Mouse (Mus musculus) testis, adult 2 months (tissue): ENCODE measurements at regions not wholly inside any gene's neighbourhood (a gene's known extent, or its start where the extent isn't known, plus 50 kb on each side); places are given as distances from the start of the nearest gene placed in this dataset.

Source experiments
- H3K27ac ChIP-seq: fragments of 200-500 bp; 2 replicates; pipeline ENCODE4 v1.5.1; 2012; ENCODE audit warnings: low read depth, low read length; ENCODE audit not compliant: control insufficient read depth, insufficient read depth
- H3K27me3 ChIP-seq: fragments of 200-500 bp; 2 replicates; pipeline ENCODE4 v1.6.1; 2012; ENCODE audit warnings: mild to moderate bottlenecking, low read length, moderate library complexity; ENCODE audit not compliant: control insufficient read depth, insufficient read depth
- H3K36me3 ChIP-seq: fragments of 200-500 bp; 2 replicates; pipeline ENCODE4 v1.6.1; 2012; ENCODE audit warnings: mild to moderate bottlenecking, low read length; ENCODE audit not compliant: control insufficient read depth, insufficient read depth
- H3K4me1 ChIP-seq: fragments of 200-500 bp; 2 replicates; pipeline ENCODE4 v1.6.1; 2012; ENCODE audit warnings: low read length; ENCODE audit not compliant: control insufficient read depth, insufficient read depth
- H3K4me3 ChIP-seq: fragments of 200-500 bp; 2 replicates; pipeline ENCODE4 v1.5.1; 2012; ENCODE audit warnings: low read depth, mild to moderate bottlenecking, low read length, moderate library complexity, mixed read lengths; ENCODE audit not compliant: control insufficient read depth
- CTCF ChIP-seq: fragments of 200-500 bp; IDR thresholded peaks from 2 replicates; pipeline ENCODE4 v1.5.1; 2012; ENCODE audit warnings: low read depth, mild to moderate bottlenecking, inconsistent platforms, low read length, moderate library complexity; ENCODE audit not compliant: control insufficient read depth, insufficient read depth, insufficient replicate concordance
- POLR2A ChIP-seq: fragments of 200-500 bp; IDR thresholded peaks from 2 replicates; pipeline ENCODE4 v1.6.1; 2012; ENCODE audit warnings: low read depth, mild to moderate bottlenecking, inconsistent platforms, low read length, moderate library complexity; ENCODE audit not compliant: control insufficient read depth

GRCm38 (mm10) chr17:9817056-9817455 is 147.5 kb upstream of the Pabpc6 start:
- Histone ChIP-seq H3K4me1 (no peaks in the 10 kb centered on the region), H3K4me3 (no peak overlapping the region), H3K27ac (no peak overlapping the region), H3K36me3 (no peaks in the 10 kb centered on the region), H3K27me3 (no peaks in the 10 kb centered on the region)
- TF ChIP-seq CTCF (no peak), POLR2A (no peak)

- Histone ChIP-seq H3K36me3 (no peaks in the 10 kb centered on the region), H3K4me1 (peaks cover 4% of the 10 kb centered on the region; the same call in 1 of the 2 replicates), H3K4me3 (no peak overlapping the region; the same call in 1 of the 2 replicates), H3K27me3 (no peaks in the 10 kb centered on the region), H3K27ac (no peak overlapping the region)
- TF ChIP-seq CTCF (no peak), POLR2A (no peak)
Observed at GRCm38 (mm10) chr17:9797069-9797468, 127.6 kb upstream of the Pabpc6 start.

GRCm38 (mm10) chr17:9796225-9796988 is 126.9 kb upstream of the Pabpc6 start:
- no peaks in the 10 kb centered on the region for H3K27me3 ChIP-seq
- TF ChIP-seq CTCF = no peak
- TF ChIP-seq POLR2A = no peak
- no peaks in the 10 kb centered on the region for H3K36me3 ChIP-seq
- H3K4me1 ChIP-seq = peaks cover 4% of the 10 kb centered on the region; the same call in 1 of the 2 replicates
- no peak overlapping the region for H3K27ac ChIP-seq
- H3K4me3 ChIP-seq = no peak overlapping the region

GRCm38 (mm10) chr17:9778866-9779265 is 109.3 kb upstream of the Pabpc6 start:
- Histone ChIP-seq H3K27me3 (no peaks in the 10 kb centered on the region), H3K27ac (no peak overlapping the region), H3K4me3 (no peak overlapping the region), H3K4me1 (no peaks in the 10 kb centered on the region; the same call in 1 of the 2 replicates), H3K36me3 (no peaks in the 10 kb centered on the region)
- TF ChIP-seq POLR2A (no peak), CTCF (no peak)

- Histone ChIP-seq H3K27me3 (no peaks in the 10 kb centered on the region), H3K4me3 (no peak overlapping the region), H3K27ac (no peak overlapping the region), H3K4me1 (no peaks in the 10 kb centered on the region; the same call in 1 of the 2 replicates), H3K36me3 (no peaks in the 10 kb centered on the region)
- TF ChIP-seq CTCF = no peak
- TF ChIP-seq POLR2A = no peak
Observed at GRCm38 (mm10) chr17:9777165-9777564, 107.6 kb upstream of the Pabpc6 start.

- Histone ChIP-seq H3K4me3 (peak overlapping the region; percentile 34), H3K4me1 (no peaks in the 10 kb centered on the region; the same call in 1 of the 2 replicates), H3K36me3 (no peaks in the 10 kb centered on the region), H3K27me3 (no peaks in the 10 kb centered on the region), H3K27ac (no peak overlapping the region; the same call in 1 of the 2 replicates)
- TF ChIP-seq CTCF = no peak
- no peak for TF ChIP-seq POLR2A
Observed at GRCm38 (mm10) chr17:9776286-9777016, 106.9 kb upstream of the Pabpc6 start.

- TF ChIP-seq POLR2A (no peak), CTCF (no peak)
- Histone ChIP-seq H3K27me3 (no peaks in the 10 kb centered on the region), H3K27ac (no peak overlapping the region), H3K4me3 (peak overlapping the region; percentile 61), H3K36me3 (no peaks in the 10 kb centered on the region), H3K4me1 (no peaks in the 10 kb centered on the region; the same call in 1 of the 2 replicates)
Observed at GRCm38 (mm10) chr17:9775668-9776151, 106.2 kb upstream of the Pabpc6 start.
